Mouse (Mus musculus): ENCODE measurements at regions not wholly inside any gene's neighbourhood (a gene's known extent, or its start where the extent isn't known, plus 50 kb on each side); places are given as distances from the start of the nearest gene placed in this dataset.

- TF ChIP-seq MYOD1 (IDR thresholded peaks at IDR 0.05; ENCODE audit: control insufficient read depth in 1 of 3, insufficient read length in 2 of 3, low read depth in 2 of 3) (no peak), POLR2AphosphoS2 (IDR thresholded peaks at IDR 0.05; ENCODE audit: insufficient read length, low read depth) (no peak), CEBPB (IDR thresholded peaks at IDR 0.05; ENCODE audit: insufficient read depth, poor library complexity, severe bottlenecking) (no peak), SRF (IDR thresholded peaks at IDR 0.05; ENCODE audit: control insufficient read depth, insufficient read length, low read depth) (no peak), POLR2A (IDR thresholded peaks at IDR 0.05; ENCODE audit: insufficient read length, low read depth) (no peak)
- Histone ChIP-seq H3ac (ENCODE audit: control insufficient read depth, insufficient read length) (no peak overlapping the region), H3K36me3 (ENCODE audit: control insufficient read depth, insufficient read depth) (no peaks in the 10 kb centered on the region), H3K27me3 (ENCODE audit: control insufficient read depth, insufficient read depth, insufficient read length) (no peaks in the 10 kb centered on the region), H3K79me2 (ENCODE audit: control insufficient read depth, insufficient read depth) (no peaks in the 10 kb centered on the region), H3K4me2 (ENCODE audit: low read depth) (no peak overlapping the region), H3K4me3 (no peak overlapping the region)
These were observed 75.5 kb downstream of the Trib2 start for GRCm38 (mm10) chr12:15741219-15741618.

DNA sequence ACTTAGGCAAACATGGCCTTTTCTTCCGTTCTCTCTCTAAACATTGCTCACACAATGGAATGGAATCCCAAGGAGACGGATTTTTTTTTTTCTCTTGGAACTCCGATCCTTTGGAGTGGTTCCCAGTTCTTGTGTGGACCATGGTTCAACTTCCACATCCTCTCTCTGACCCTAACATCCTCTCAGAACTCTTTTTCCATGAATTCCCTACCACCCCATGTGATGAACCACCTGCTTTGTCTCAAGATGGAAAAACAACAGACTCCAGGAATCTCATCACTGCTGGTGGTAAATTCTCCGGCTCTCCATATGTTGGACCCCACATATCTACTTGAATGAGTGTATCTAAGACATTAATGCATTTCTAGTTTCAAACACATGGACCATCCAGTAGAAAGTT, 77.7 kb downstream of the Trib2 start:
- Histone ChIP-seq H3K4me2 (ENCODE audit: low read depth) (no peak overlapping the region), H3K27me3 (ENCODE audit: control insufficient read depth, insufficient read depth, insufficient read length) (no peaks in the 10 kb centered on the region), H3K36me3 (ENCODE audit: control insufficient read depth, insufficient read depth) (no peaks in the 10 kb centered on the region), H3K79me2 (ENCODE audit: control insufficient read depth, insufficient read depth) (no peaks in the 10 kb centered on the region), H3ac (ENCODE audit: control insufficient read depth, insufficient read length) (no peak overlapping the region), H3K4me3 (no peak overlapping the region)
- TF ChIP-seq MYOD1 (IDR thresholded peaks at IDR 0.05; ENCODE audit: control insufficient read depth in 1 of 3, insufficient read length in 2 of 3, low read depth in 2 of 3) (no peak), USF1 (IDR thresholded peaks at IDR 0.05; ENCODE audit: low read depth) (no peak), SRF (IDR thresholded peaks at IDR 0.05; ENCODE audit: control insufficient read depth, insufficient read length, low read depth) (no peak), POLR2A (IDR thresholded peaks at IDR 0.05; ENCODE audit: insufficient read length, low read depth) (no peak), MYOG (IDR thresholded peaks at IDR 0.05; ENCODE audit: control insufficient read depth in 1 of 3, insufficient read depth in 1 of 3, insufficient read length in 2 of 3, low read depth in 2 of 3) (no peak), MAX (IDR thresholded peaks at IDR 0.05; ENCODE audit: low read depth) (no peak), CEBPB (IDR thresholded peaks at IDR 0.05; ENCODE audit: insufficient read depth, poor library complexity, severe bottlenecking) (no peak), POLR2AphosphoS2 (IDR thresholded peaks at IDR 0.05; ENCODE audit: insufficient read length, low read depth) (no peak), TCF3 (IDR thresholded peaks at IDR 0.05; ENCODE audit: insufficient read length, low read depth) (no peak), E2F4 (IDR thresholded peaks at IDR 0.05; ENCODE audit: insufficient read depth) (no peak), TCF12 (IDR thresholded peaks at IDR 0.05; ENCODE audit: insufficient read depth, poor library complexity, severe bottlenecking) (no peak), REST (IDR thresholded peaks at IDR 0.05; ENCODE audit: insufficient read depth, insufficient read length) (no peak)

DNA sequence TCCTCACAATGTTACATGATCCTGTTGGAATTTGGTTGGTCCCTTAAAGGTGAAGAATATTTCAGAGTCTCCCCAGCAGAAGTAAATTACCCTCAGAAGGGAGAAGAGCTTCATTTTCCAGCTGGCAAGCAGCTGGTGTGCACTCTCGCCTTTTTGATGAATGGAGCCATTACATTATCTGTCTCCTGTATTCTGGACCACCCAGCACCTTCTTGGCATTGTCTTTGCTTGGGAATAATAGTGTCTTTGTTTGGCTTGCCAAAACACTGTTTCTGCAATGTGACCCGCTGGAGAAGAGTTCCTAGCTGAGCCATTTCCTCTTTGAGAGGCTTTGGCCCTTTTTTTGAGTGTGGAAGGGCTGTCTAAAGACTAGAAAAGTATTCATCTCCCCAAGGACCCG, 85.5 kb downstream of the Trib2 start:
- no peak overlapping the region for H3K4me3 ChIP-seq
- no peaks in the 10 kb centered on the region for H3K27me3 ChIP-seq (ENCODE audit: control insufficient read depth, insufficient read depth, insufficient read length)
- H3K36me3 ChIP-seq (ENCODE audit: control insufficient read depth, insufficient read depth) = no peaks in the 10 kb centered on the region
- H3K79me2 ChIP-seq (ENCODE audit: control insufficient read depth, insufficient read depth) = no peaks in the 10 kb centered on the region
- no peak overlapping the region for H3ac ChIP-seq (ENCODE audit: control insufficient read depth, insufficient read length)
- TF ChIP-seq TCF12 (IDR thresholded peaks at IDR 0.05; ENCODE audit: insufficient read depth, poor library complexity, severe bottlenecking) (no peak), TCF3 (IDR thresholded peaks at IDR 0.05; ENCODE audit: insufficient read length, low read depth) (no peak), POLR2AphosphoS2 (IDR thresholded peaks at IDR 0.05; ENCODE audit: insufficient read length, low read depth) (no peak), E2F4 (IDR thresholded peaks at IDR 0.05; ENCODE audit: insufficient read depth) (no peak)
- H3K4me2 ChIP-seq (ENCODE audit: low read depth) = no peak overlapping the region

- Histone ChIP-seq H3K4me3 (no peak overlapping the region), H3K4me2 (ENCODE audit: low read depth) (no peak overlapping the region), H3K36me3 (ENCODE audit: control insufficient read depth, insufficient read depth) (no peaks in the 10 kb centered on the region), H3K27me3 (ENCODE audit: control insufficient read depth, insufficient read depth, insufficient read length) (no peaks in the 10 kb centered on the region), H3K79me2 (ENCODE audit: control insufficient read depth, insufficient read depth) (no peaks in the 10 kb centered on the region), H3ac (ENCODE audit: control insufficient read depth, insufficient read length) (no peak overlapping the region)
- TF ChIP-seq MYOD1 (IDR thresholded peaks at IDR 0.05; ENCODE audit: control insufficient read depth in 1 of 3, insufficient read length in 2 of 3, low read depth in 2 of 3) (no peak), REST (IDR thresholded peaks at IDR 0.05; ENCODE audit: insufficient read depth, insufficient read length) (no peak), CEBPB (IDR thresholded peaks at IDR 0.05; ENCODE audit: insufficient read depth, poor library complexity, severe bottlenecking) (no peak), USF1 (IDR thresholded peaks at IDR 0.05; ENCODE audit: low read depth) (no peak), POLR2A (IDR thresholded peaks at IDR 0.05; ENCODE audit: insufficient read length, low read depth) (no peak)
These were observed 87.0 kb downstream of the Trib2 start for GRCm38 (mm10) chr12:15729696-15730095.

DNA sequence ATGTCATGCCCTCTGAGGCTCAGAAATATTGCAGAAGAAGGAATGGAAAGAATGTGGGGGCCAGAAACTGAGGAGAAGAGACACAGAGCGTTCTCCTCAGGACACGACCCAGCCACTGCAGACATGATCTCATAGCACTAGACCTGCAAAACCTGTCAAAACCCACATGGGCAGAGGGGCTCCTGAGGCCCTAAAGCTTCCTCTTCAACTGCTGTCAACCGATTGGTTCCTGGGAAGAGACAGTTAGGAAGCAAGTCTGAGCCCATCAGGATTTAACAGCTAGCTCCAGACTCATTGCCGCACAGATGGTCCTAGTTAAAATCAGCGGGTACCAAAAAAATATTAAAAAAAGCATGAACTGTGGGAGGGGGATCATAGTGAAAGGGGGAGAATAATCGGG, 93.2 kb downstream of the Trib2 start:
- TF ChIP-seq CEBPB (IDR thresholded peaks at IDR 0.05; ENCODE audit: insufficient read depth, poor library complexity, severe bottlenecking) = no peak
- no peak for TF ChIP-seq TCF3 (IDR thresholded peaks at IDR 0.05; ENCODE audit: insufficient read length, low read depth)
- no peak for TF ChIP-seq USF1 (IDR thresholded peaks at IDR 0.05; ENCODE audit: low read depth)
- TF ChIP-seq MYOD1 (IDR thresholded peaks at IDR 0.05; ENCODE audit: control insufficient read depth in 1 of 3, insufficient read length in 2 of 3, low read depth in 2 of 3) = no peak
- no peak for TF ChIP-seq REST (IDR thresholded peaks at IDR 0.05; ENCODE audit: insufficient read depth, insufficient read length)
- TF ChIP-seq SRF (IDR thresholded peaks at IDR 0.05; ENCODE audit: control insufficient read depth, insufficient read length, low read depth) = no peak
- no peak for TF ChIP-seq MYOG (IDR thresholded peaks at IDR 0.05; ENCODE audit: control insufficient read depth in 1 of 3, insufficient read depth in 1 of 3, insufficient read length in 2 of 3, low read depth in 2 of 3)
- TF ChIP-seq MAX (IDR thresholded peaks at IDR 0.05; ENCODE audit: low read depth) = no peak
- TF ChIP-seq E2F4 (IDR thresholded peaks at IDR 0.05; ENCODE audit: insufficient read depth) = no peak
- TF ChIP-seq POLR2A (IDR thresholded peaks at IDR 0.05; ENCODE audit: insufficient read length, low read depth) = no peak
- no peak for TF ChIP-seq TCF12 (IDR thresholded peaks at IDR 0.05; ENCODE audit: insufficient read depth, poor library complexity, severe bottlenecking)
- TF ChIP-seq POLR2AphosphoS2 (IDR thresholded peaks at IDR 0.05; ENCODE audit: insufficient read length, low read depth) = no peak
- Histone ChIP-seq H3K4me2 (ENCODE audit: low read depth) (no peak overlapping the region), H3K79me2 (ENCODE audit: control insufficient read depth, insufficient read depth) (no peaks in the 10 kb centered on the region), H3ac (ENCODE audit: control insufficient read depth, insufficient read length) (no peak overlapping the region), H3K36me3 (ENCODE audit: control insufficient read depth, insufficient read depth) (no peaks in the 10 kb centered on the region), H3K4me3 (no peak overlapping the region), H3K27me3 (ENCODE audit: control insufficient read depth, insufficient read depth, insufficient read length) (no peaks in the 10 kb centered on the region)
